Mouse (Mus musculus) limb, embryonic 14.5 days (tissue): ENCODE data around the gene Mlf2. TPM values are rescaled to one million over a fixed set of nuclear protein-coding genes. Genes with fewer than 3 reads are reported as not detected.

ENCODE experiments used
- ATAC-seq: fragments of 200-750 bp; cut with Nextera tagmentation; 2 replicates; pipeline ENCODE4 v1.8.0; 2017; ENCODE audit warnings: low read depth, moderate number of reproducible peaks, moderate TSS enrichment; ENCODE audit not compliant: low FRiP score
- DNase-seq: peaks from one replicate; pipeline ENCODE4 v3.0.0-alpha.2; 2015; ENCODE audit warnings: low spot score
- H3K27ac ChIP-seq: fragments of 300-500 bp; sonication (generic); replicated peaks from 2 replicates; pipeline ENCODE4 v1.5.1; 2014; ENCODE audit warnings: low read depth, mild to moderate bottlenecking, low read length, moderate library complexity, mixed read lengths
- H3K27me3 ChIP-seq: fragments of 300-500 bp; sonication (generic); 2 replicates; pipeline ENCODE4 v1.6.1; 2014; ENCODE audit warnings: low read length, mixed read lengths; ENCODE audit not compliant: control insufficient read depth, insufficient read depth
- H3K36me3 ChIP-seq: fragments of 300-500 bp; sonication (generic); 2 replicates; pipeline ENCODE4 v1.6.1; 2014; ENCODE audit warnings: mild to moderate bottlenecking, low read length, moderate library complexity, mixed read lengths; ENCODE audit not compliant: control insufficient read depth, insufficient read depth
- H3K4me1 ChIP-seq: fragments of 300-500 bp; sonication (generic); 2 replicates; pipeline ENCODE4 v1.6.1; 2014; ENCODE audit warnings: antibody characterized with exemption, low read length, mixed read lengths; ENCODE audit not compliant: control insufficient read depth, insufficient read depth
- H3K4me2 ChIP-seq: fragments of 300-500 bp; sonication (generic); replicated peaks from 2 replicates; pipeline ENCODE4 v1.6.1; 2014; ENCODE audit warnings: low read depth, mild to moderate bottlenecking, low read length, moderate library complexity; ENCODE audit not compliant: severe bottlenecking
- H3K4me3 ChIP-seq: fragments of 300-500 bp; sonication (generic); replicated peaks from 2 replicates; pipeline ENCODE4 v1.5.1; 2014; ENCODE audit warnings: low read length
- H3K9ac ChIP-seq: fragments of 300-500 bp; sonication (generic); 2 replicates; pipeline ENCODE4 v1.6.1; 2014; ENCODE audit warnings: mild to moderate bottlenecking, low read depth, low read length, moderate library complexity; ENCODE audit not compliant: severe bottlenecking
- H3K9me3 ChIP-seq: fragments of 300-500 bp; sonication (generic); 2 replicates; pipeline ENCODE4 v1.6.1; 2016; ENCODE audit warnings: low read length; ENCODE audit not compliant: control insufficient read depth
- POLR2A ChIP-seq: fragments of 200-500 bp; IDR thresholded peaks from 2 replicates; pipeline ENCODE4 v1.8.0; 2012; ENCODE audit warnings: inconsistent platforms, mild to moderate bottlenecking, moderate library complexity, borderline replicate concordance; ENCODE audit not compliant: insufficient read depth, insufficient read length; ENCODE audit errors: extremely low read depth
- WGBS: fragments of 180-500 bp; shearing (Covaris S2); extraction: QIAGEN DNeasy Blood & Tissue Kit; methylation state at CpG from one replicate; pipeline ENCODE4 v1.1.7; 2014; 5-methylcytosine and 5-hydroxymethylcytosine counted together
- polyA plus RNA-seq, 2 experiments: library from polyadenylated mRNA; depleted of rRNA in 1 of 2; stranded (reverse) in 1 of 2; unstranded in 1 of 2; fragments of >200 nt; fragmentation: Nextera tagmentation in 1 of 2; extraction: Ambion mirVana in 1 of 2; gene quantifications; 2 replicates each; pipeline versions ENCODE4 v1.2.1 to v1.2.3; 2012 to 2014

Gene Mlf2
- polyA plus RNA-seq, 2 experiments = 355 to 407 TPM

- Histone ChIP-seq H3K9ac (peak overlapping the region; percentile 74), H3K9me3 (no peaks in the 10 kb centered on the region), H3K27ac (peak overlapping the region; percentile 99), H3K4me3 (peak overlapping the region; percentile 48), H3K36me3 (no peaks in the 10 kb centered on the region), H3K27me3 (no peaks in the 10 kb centered on the region), H3K4me2 (peak overlapping the region; percentile 78), H3K4me1 (peaks cover 11% of the 10 kb centered on the region; the same call in 1 of the 2 replicates)
- DNase-seq (peak; percentile 85), ATAC-seq (peak; percentile 83)
- peak; percentile 72; the same call in 1 of the 2 replicates for TF ChIP-seq POLR2A
- WGBS = 9% methylated on average over 23 of the region's 24 CpGs
Measured at GRCm38 (mm10) chr6:124904161-124904981, 26.8 kb upstream of the Mlf2 start.

DNA sequence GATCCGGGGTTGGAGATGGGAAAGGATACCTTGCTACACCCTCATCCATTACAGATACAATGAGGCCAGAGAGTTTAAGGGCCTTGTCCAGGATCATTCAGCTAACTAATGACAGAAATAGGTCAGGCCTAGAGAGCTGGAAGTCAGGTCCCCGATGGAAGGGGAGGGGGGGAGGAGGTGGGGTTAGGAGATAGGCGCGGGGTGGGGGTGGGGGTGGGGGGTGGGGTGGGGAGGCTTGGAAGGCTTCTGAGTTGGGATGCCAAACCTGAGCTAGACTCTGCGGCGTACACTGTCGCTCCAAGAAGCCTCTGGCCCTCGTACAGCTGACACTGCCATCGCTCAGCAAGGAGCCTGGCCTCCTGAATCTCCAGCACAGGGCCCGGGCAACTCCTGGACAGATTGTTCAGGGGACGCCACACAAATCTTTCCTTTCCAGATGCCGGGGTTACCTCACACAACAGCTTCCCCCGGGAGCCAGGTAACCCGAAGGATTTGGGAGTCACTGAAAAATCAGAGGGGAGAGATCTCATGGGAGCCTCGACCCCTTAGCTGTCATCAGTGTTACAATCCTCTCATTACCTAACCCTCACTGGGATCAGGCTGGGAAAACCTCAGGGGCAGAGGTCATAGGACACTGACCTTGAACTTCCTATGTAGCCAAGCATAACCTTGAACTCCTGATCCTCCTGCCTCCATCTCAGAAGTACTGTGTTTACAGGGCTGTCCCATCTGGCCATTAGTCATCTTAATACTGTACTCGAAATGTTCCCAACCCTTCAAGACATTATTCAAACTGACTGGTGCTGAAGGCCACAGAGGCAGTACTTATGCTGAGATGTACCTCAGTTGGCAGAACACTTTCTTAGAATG lies 26.0 kb upstream of the Mlf2 start:
- Histone ChIP-seq H3K4me1 (peaks cover 18% of the 10 kb centered on the region), H3K4me3 (peak overlapping the region; percentile 48), H3K36me3 (no peaks in the 10 kb centered on the region), H3K9me3 (no peaks in the 10 kb centered on the region), H3K27me3 (no peaks in the 10 kb centered on the region), H3K4me2 (peak overlapping the region; percentile 78), H3K9ac (peak overlapping the region; percentile 74), H3K27ac (peak overlapping the region; percentile 99)
- DNase-seq (no peak), ATAC-seq (no peak)
- 41% methylated on average over 14 of the region's 16 CpGs for WGBS
- TF ChIP-seq POLR2A = no peak

DNA sequence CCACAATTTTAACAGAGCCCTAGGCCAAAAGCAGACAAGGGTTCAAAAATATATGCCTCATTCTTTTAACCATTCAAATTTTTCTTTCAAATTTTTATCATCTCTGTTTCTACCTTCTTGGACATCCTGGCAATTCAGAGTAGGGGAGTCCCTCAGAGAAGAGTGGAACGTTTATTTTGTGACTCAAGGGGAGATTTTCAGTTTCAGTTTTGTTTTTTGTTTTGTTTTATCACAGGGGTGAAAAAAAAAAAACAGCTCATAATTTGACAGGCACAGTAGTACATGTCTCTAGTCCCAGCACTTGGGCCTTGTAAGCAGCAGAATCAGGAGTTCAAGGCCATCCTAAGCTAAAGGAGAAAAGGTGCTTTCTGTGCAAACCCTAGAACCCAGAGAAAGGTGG lies 23.4 kb upstream of the Mlf2 start:
- no peak for TF ChIP-seq POLR2A
- Histone ChIP-seq H3K27ac (no peak overlapping the region), H3K4me2 (no peak overlapping the region), H3K4me1 (peaks cover 20% of the 10 kb centered on the region), H3K36me3 (peaks cover 4% of the 10 kb centered on the region; the same call in 1 of the 2 replicates), H3K9ac (no peak overlapping the region), H3K27me3 (no peaks in the 10 kb centered on the region), H3K4me3 (no peak overlapping the region), H3K9me3 (no peaks in the 10 kb centered on the region)
- DNase-seq (no peak), ATAC-seq (no peak)
- 75% methylated on average over 1 of the region's 1 CpGs for WGBS

GRCm38 (mm10) chr6:124910032-124910431 lies 21.2 kb upstream of the Mlf2 start:
- 0 out of 2 replicates have a peak, but pooled peaks have one; percentile 18 for TF ChIP-seq POLR2A
- ATAC-seq (no peak), DNase-seq (no peak)
- Histone ChIP-seq H3K4me1 (peaks cover 15% of the 10 kb centered on the region), H3K4me2 (peak overlapping the region; percentile 43), H3K27me3 (no peaks in the 10 kb centered on the region), H3K4me3 (peak overlapping the region; percentile 13), H3K27ac (no peak overlapping the region), H3K36me3 (peaks cover 26% of the 10 kb centered on the region), H3K9ac (peak overlapping the region; percentile 38), H3K9me3 (no peaks in the 10 kb centered on the region)
- WGBS = 5% methylated on average over 28 of the region's 32 CpGs
